Mouse (Mus musculus) G1E-ER4 (cell line): ENCODE results near the gene Tas1r1. TPM values are rescaled to one million over a fixed set of nuclear protein-coding genes. Genes with fewer than 3 reads are reported as not detected.

Experiments
- GATA1 ChIP-seq: IDR thresholded peaks from one replicate; pipeline ENCODE4 v1.8.0; 2012; ENCODE audit warnings: low read length, inconsistent platforms
- polyA plus RNA-seq: library from polyadenylated mRNA; stranded (reverse); fragments of >175 nt; gene quantifications from 2 replicates; pipeline ENCODE4 v1.2.3, GENCODE M21; 2012

Tas1r1 gene
- polyA plus RNA-seq, 1 experiment = not detected

DNA sequence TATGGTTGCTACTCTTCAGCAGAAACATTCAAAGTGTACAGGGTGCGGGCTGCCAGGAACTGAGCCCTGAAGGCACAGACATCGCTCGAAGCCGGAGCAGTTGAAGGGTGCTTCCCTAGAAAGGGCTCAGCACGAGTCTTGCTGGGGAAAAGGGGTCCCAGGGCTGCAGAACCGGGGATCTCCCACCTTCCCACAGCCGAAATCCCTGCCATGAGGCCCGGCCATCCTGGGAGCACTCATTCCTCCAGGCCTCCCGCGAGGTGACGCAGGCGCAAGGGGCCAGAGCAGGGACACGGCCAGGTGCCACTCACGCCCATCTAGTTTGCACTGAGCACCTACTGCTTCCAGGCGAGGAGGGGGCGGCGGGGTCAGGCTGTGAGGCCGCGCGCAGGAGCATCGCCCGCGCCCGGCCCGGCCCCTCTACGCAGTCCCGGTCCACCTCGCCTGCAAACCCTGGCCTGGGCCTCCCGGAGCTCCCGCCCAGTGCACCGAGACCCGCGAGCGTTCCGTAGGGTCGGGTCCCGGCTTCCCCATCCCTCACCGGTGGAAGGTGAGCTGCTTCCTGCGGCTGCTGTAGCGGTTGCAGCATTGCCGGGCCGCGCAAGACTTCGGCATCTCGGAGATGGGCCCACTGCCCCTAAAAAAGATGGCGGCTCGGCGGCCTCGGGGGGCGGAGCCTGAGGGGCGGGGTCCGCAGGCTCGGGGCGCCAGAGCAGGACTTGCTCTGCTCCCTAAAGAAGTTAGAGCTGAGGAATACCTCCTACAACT is 49.8 kb downstream of the Tas1r1 start, which contains the start of gene Thap3:
Gene Thap3, minus strand, starts transcription at position 656 of the 768 bp plus-strand sequence.
- TF ChIP-seq GATA1 = no peak

- no peak for TF ChIP-seq GATA1
Observed at GRCm38 (mm10) chr4:151988014-151988341, 50.4 kb downstream of the Tas1r1 start.

- TF ChIP-seq GATA1 = no peak
Observed at GRCm38 (mm10) chr4:151986650-151987049, 51.7 kb downstream of the Tas1r1 start.

DNA sequence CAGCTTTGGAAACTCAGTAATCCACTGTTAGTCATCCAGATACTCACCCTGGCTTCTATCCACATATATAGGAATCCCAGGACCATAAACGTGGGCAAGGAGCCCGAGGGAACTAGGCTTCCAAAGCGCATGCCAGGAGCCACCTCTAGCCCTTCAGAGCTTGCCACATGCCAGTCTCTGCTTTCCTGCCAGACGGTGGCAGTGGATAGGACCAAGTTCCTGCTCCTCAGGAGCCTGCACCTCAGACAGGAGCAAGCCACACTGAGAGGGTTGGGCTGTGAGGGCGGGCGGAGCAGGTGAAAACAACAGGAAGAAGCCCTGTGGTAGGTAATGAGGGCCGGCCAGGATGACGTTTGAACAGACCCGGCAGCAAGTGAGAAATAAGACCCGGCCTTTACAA is 52.5 kb downstream of the Tas1r1 start:
- no peak for TF ChIP-seq GATA1

DNA sequence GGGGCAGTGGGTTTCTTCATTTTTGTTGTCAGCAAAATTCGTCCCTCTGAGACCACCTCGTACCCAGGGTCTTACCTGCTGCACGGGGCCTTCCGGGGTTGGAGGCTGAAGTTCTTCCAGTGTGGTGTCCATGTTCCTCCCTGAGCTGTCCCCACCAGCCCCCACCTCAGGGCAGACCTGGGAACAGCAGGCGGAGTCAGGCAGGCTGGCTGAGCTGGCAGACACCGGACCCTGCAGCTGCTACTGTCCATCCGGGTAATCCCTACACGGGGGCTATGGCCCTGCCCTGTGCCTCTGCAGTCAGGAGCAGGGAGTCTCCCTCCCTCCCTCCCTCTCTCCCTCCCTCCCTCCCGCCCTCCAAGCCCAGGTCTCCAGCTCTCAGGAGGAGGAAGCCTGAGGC is 54.8 kb downstream of the Tas1r1 start:
- TF ChIP-seq GATA1 = no peak

- TF ChIP-seq GATA1 = no peak
Observed at GRCm38 (mm10) chr4:151983043-151983442, 55.3 kb downstream of the Tas1r1 start.

DNA sequence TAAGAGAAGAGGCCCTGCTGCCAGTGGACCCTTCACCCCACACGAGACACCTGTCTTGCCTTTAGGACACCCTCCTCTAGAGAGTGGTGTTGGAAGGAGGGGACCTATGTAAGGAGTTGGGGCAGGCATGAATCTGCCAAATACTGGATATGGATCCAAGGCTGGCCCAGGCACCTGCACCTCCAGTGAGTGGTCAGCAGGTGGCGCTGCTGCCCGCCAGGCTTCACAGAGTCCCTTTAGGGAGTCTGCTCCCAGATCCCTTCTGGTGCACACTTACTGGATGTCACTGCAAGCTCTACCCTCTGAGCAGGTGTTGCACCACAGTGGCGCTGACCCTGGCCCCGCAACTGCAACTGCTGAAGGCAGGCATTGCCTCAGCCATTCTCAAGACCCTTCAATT is 57.0 kb downstream of the Tas1r1 start:
- no peak for TF ChIP-seq GATA1

- TF ChIP-seq GATA1 = no peak
Observed at GRCm38 (mm10) chr4:151980699-151981098, 57.7 kb downstream of the Tas1r1 start.

Other genes with a start within 250 kb of the Tas1r1 start
- gene Camta1, start 176.7 kb downstream of the Tas1r1 start, polyA plus RNA-seq = 15.8 and 19.2 TPM in 2 replicates
- gene Dnajc11, start 104.9 kb downstream of the Tas1r1 start, polyA plus RNA-seq = 30.1 and 88.7 TPM in 2 replicates
- 8.9 TPM in 2 replicates for gene Thap3, start 49.6 kb downstream of the Tas1r1 start, polyA plus RNA-seq
- 3.7 and 4.1 TPM in 2 replicates for gene Phf13, start 42.3 kb downstream of the Tas1r1 start, polyA plus RNA-seq
- 10.4 and 12.4 TPM in 2 replicates for gene Klhl21, start 29.8 kb downstream of the Tas1r1 start, polyA plus RNA-seq
- 10.0 and 12.6 TPM in 2 replicates for gene Zbtb48, start 10.9 kb downstream of the Tas1r1 start, polyA plus RNA-seq
- gene Nol9, start 753 bp upstream of the Tas1r1 start, polyA plus RNA-seq = 76.0 and 93.4 TPM in 2 replicates
- gene Plekhg5, start 33.9 kb upstream of the Tas1r1 start, polyA plus RNA-seq = 24.4 and 28.5 TPM in 2 replicates
- 0.15 and 0.27 TPM in 2 replicates for gene Tnfrsf25, start 77.4 kb upstream of the Tas1r1 start, polyA plus RNA-seq
- gene Espn, start 113.8 kb upstream of the Tas1r1 start, polyA plus RNA-seq = 72.2 and 97.9 TPM in 2 replicates
- gene Hes2, start 120.3 kb upstream of the Tas1r1 start, polyA plus RNA-seq = 0.14 and 0.15 TPM in 2 replicates
- 28.6 and 39.4 TPM in 2 replicates for gene Acot7, start 139.6 kb upstream of the Tas1r1 start, polyA plus RNA-seq
- gene Gpr153, start 235.7 kb upstream of the Tas1r1 start, polyA plus RNA-seq = 0.11 and 0.15 TPM in 2 replicates